Mouse (Mus musculus) lung, adult 2 months (tissue): ENCODE measurements at regions not wholly inside any gene's neighbourhood (a gene's known extent, or its start where the extent isn't known, plus 50 kb on each side); places are given as distances from the start of the nearest gene placed in this dataset.

Source experiments
- DNase-seq: peaks from one replicate; pipeline ENCODE4 v3.0.0; 2022
- H3K4me1 ChIP-seq: fragments of 200-500 bp; 2 replicates; pipeline ENCODE4 v1.6.1; 2011; ENCODE audit warnings: low read length; ENCODE audit not compliant: control insufficient read depth, insufficient read depth
- H3K4me3 ChIP-seq: fragments of 200-500 bp; replicated peaks from 2 replicates; pipeline ENCODE3; 2011; ENCODE audit warnings: low read depth, mild to moderate bottlenecking, control low read depth, low read length; ENCODE audit errors: extremely low read depth
- CTCF ChIP-seq: fragments of 200-500 bp; IDR thresholded peaks from 2 replicates; pipeline ENCODE4 v1.5.1; 2011; ENCODE audit warnings: mild to moderate bottlenecking, low read length, control low read depth; ENCODE audit not compliant: insufficient read depth
- POLR2A ChIP-seq: fragments of 200-500 bp; IDR thresholded peaks from 2 replicates; pipeline ENCODE4 v1.6.1; 2011; ENCODE audit warnings: low read depth, mild to moderate bottlenecking, control low read depth, low read length, borderline replicate concordance; ENCODE audit errors: extremely low read depth
- WGBS: fragments of 180-500 bp; shearing (Covaris S2); methylation state at CpG from one replicate; pipeline ENCODE4 v1.1.7; 2018; 5-methylcytosine and 5-hydroxymethylcytosine counted together

GRCm38 (mm10) chr6:12140596-12140995, 233.0 kb downstream of the Phf14 start:
- no peak for DNase-seq
- TF ChIP-seq CTCF (no peak), POLR2A (no peak)
- 80% methylated on average over 2 of the region's 2 CpGs for WGBS
- Histone ChIP-seq H3K4me1 (no peaks in the 10 kb centered on the region), H3K4me3 (no peak overlapping the region)

GRCm38 (mm10) chr6:12145216-12145615, 237.6 kb downstream of the Phf14 start:
- no peak for DNase-seq
- TF ChIP-seq CTCF (no peak), POLR2A (no peak)
- no peak overlapping the region for H3K4me3 ChIP-seq
- 67% methylated on average over 3 of the region's 3 CpGs for WGBS
- no peaks in the 10 kb centered on the region for H3K4me1 ChIP-seq

GRCm38 (mm10) chr6:12150613-12151333, 243.2 kb downstream of the Phf14 start:
- 34% methylated on average over 3 of the region's 3 CpGs for WGBS
- TF ChIP-seq POLR2A (no peak), CTCF (no peak)
- no peak overlapping the region for H3K4me3 ChIP-seq

GRCm38 (mm10) chr6:12163971-12164370, 256.4 kb downstream of the Phf14 start:
- Histone ChIP-seq H3K4me3 (no peak overlapping the region), H3K4me1 (no peaks in the 10 kb centered on the region)
- TF ChIP-seq POLR2A (no peak), CTCF (no peak)
- 66% methylated on average over 1 of the region's 1 CpGs for WGBS
- no peak for DNase-seq

More at GRCm38 (mm10) chr6:12150613-12151333, 243.2 kb downstream of the Phf14 start:
- no peaks in the 10 kb centered on the region for H3K4me1 ChIP-seq
- no peak for DNase-seq

- Histone ChIP-seq H3K4me3 (no peak overlapping the region), H3K4me1 (no peaks in the 10 kb centered on the region)
- no peak for DNase-seq
- TF ChIP-seq CTCF (no peak), POLR2A (no peak)
- WGBS, result 77% methylated on average over 1 of the region's 1 CpGs
These were observed 260.9 kb downstream of the Phf14 start for GRCm38 (mm10) chr6:12168533-12168932.

GRCm38 (mm10) chr6:12169431-12169830, 261.8 kb downstream of the Phf14 start:
- WGBS, result 59% methylated on average over 7 of the region's 7 CpGs
- Histone ChIP-seq H3K4me3 (no peak overlapping the region), H3K4me1 (no peaks in the 10 kb centered on the region)
- no peak for DNase-seq
- no peak for TF ChIP-seq CTCF
- no peak for TF ChIP-seq POLR2A

- Histone ChIP-seq H3K4me3 (no peak overlapping the region), H3K4me1 (no peaks in the 10 kb centered on the region)
- DNase-seq, result no peak
- no peak for TF ChIP-seq CTCF
- TF ChIP-seq POLR2A, result no peak
- WGBS, result 79% methylated on average over 4 of the region's 4 CpGs
These were observed 263.1 kb downstream of the Phf14 start for GRCm38 (mm10) chr6:12170722-12171121.

- TF ChIP-seq POLR2A (no peak), CTCF (no peak)
- 70% methylated on average over 2 of the region's 2 CpGs for WGBS
- no peaks in the 10 kb centered on the region for H3K4me1 ChIP-seq
- no peak for DNase-seq
- H3K4me3 ChIP-seq, result no peak overlapping the region
These were observed 263.6 kb downstream of the Phf14 start for GRCm38 (mm10) chr6:12171189-12171588.

- DNase-seq, result no peak
- no peak overlapping the region for H3K4me3 ChIP-seq
- no peak for TF ChIP-seq CTCF
- no peak for TF ChIP-seq POLR2A
- no peaks in the 10 kb centered on the region for H3K4me1 ChIP-seq
These were observed 270.4 kb downstream of the Phf14 start for GRCm38 (mm10) chr6:12177996-12178395.

- H3K4me3 ChIP-seq, result no peak overlapping the region
- H3K4me1 ChIP-seq, result no peaks in the 10 kb centered on the region
- TF ChIP-seq POLR2A, result no peak
- TF ChIP-seq CTCF, result no peak
- WGBS, result 67% methylated on average over 3 of the region's 3 CpGs
- DNase-seq, result no peak
These were observed 273.3 kb downstream of the Phf14 start for GRCm38 (mm10) chr6:12180951-12181350.

- H3K4me3 ChIP-seq, result no peak overlapping the region
- 57% methylated on average over 1 of the region's 1 CpGs for WGBS
- DNase-seq, result no peak
- no peaks in the 10 kb centered on the region for H3K4me1 ChIP-seq
- TF ChIP-seq POLR2A (no peak), CTCF (no peak)
These were observed 302.6 kb downstream of the Phf14 start for GRCm38 (mm10) chr6:12210190-12210589.
